Mouse (Mus musculus) cerebellum, adult 2 months (tissue): ENCODE results near the gene Fgfr2. TPM values are rescaled to one million over a fixed set of nuclear protein-coding genes. Genes with fewer than 3 reads are reported as not detected.

Source experiments
- DNase-seq, 2 experiments: peaks; one replicate each; pipeline ENCODE4 v3.0.0; 2021
- H3K27ac ChIP-seq: fragments of 200-500 bp; 2 replicates; pipeline ENCODE4 v1.5.1; 2012; ENCODE audit warnings: low read length, control low read depth, inconsistent platforms; ENCODE audit not compliant: insufficient read depth
- H3K27me3 ChIP-seq: fragments of 200-500 bp; 2 replicates; pipeline ENCODE4 v1.6.1; 2012; ENCODE audit warnings: inconsistent platforms, mild to moderate bottlenecking, low read length, moderate library complexity; ENCODE audit not compliant: control insufficient read depth, insufficient read depth
- H3K4me1 ChIP-seq: fragments of 200-500 bp; 2 replicates; pipeline ENCODE4 v1.6.1; 2011; ENCODE audit warnings: low read length; ENCODE audit not compliant: control insufficient read depth, insufficient read depth
- H3K4me3 ChIP-seq: fragments of 200-500 bp; replicated peaks from 2 replicates; pipeline ENCODE3; 2011; ENCODE audit warnings: mild to moderate bottlenecking, low read depth, low read length, control low read depth; ENCODE audit not compliant: insufficient read depth
- CTCF ChIP-seq: fragments of 200-500 bp; IDR thresholded peaks from 2 replicates; pipeline ENCODE4 v1.5.1; 2011; ENCODE audit warnings: low read depth, mild to moderate bottlenecking, control low read depth, low read length, moderate library complexity, borderline replicate concordance; ENCODE audit not compliant: insufficient read depth
- POLR2A ChIP-seq: fragments of 200-500 bp; IDR thresholded peaks from 2 replicates; pipeline ENCODE4 v1.6.1; 2011; ENCODE audit warnings: low read length, control low read depth, borderline replicate concordance; ENCODE audit not compliant: insufficient read depth
- WGBS: fragments of 180-500 bp; shearing (Covaris S2); methylation state at CpG from one replicate; pipeline ENCODE4 v1.1.7; 2018; 5-methylcytosine and 5-hydroxymethylcytosine counted together
- polyA plus RNA-seq: library from polyadenylated mRNA; depleted of rRNA; stranded (reverse); fragments of >200 nt; gene quantifications from 2 replicates; pipeline ENCODE4 v1.2.3, GENCODE M21; 2012

Gene Fgfr2
- polyA plus RNA-seq, 1 experiment, result 95.3 TPM

GRCm38 (mm10) chr7:132333078-132333477 is 790.1 kb downstream of the Fgfr2 start:
- DNase-seq, result no peak
- WGBS, result 87% methylated on average over 1 of the region's 1 CpGs
- Histone ChIP-seq H3K27me3 (no peaks in the 10 kb centered on the region), H3K4me1 (no peaks in the 10 kb centered on the region), H3K27ac (no peak overlapping the region), H3K4me3 (no peak overlapping the region)
- no peak for TF ChIP-seq POLR2A

DNA sequence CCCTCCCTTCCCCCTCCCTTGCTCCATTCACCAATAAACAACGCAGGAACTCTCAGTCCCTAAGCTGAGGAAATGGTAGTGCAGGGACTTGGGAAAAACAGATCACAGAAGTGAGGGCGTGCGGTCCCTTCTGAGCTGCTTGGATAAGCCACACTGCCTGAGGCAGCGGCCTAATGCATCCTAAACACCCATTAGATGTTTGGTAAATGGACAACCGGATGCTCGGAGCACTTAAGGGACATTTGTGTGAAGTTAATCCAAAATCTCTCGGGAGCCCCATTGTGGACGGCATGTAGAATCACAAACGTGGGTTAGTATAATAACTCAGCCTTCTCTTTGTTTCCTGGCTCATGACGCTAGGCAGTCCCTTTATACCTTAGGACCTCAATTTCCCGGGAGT is 791.0 kb downstream of the Fgfr2 start:
- H3K27ac ChIP-seq, result no peak overlapping the region
- H3K4me1 ChIP-seq, result no peaks in the 10 kb centered on the region
- 79% methylated on average over 11 of the region's 11 CpGs for WGBS
- DNase-seq, result no peak
- TF ChIP-seq POLR2A (no peak), CTCF (no peak)
- no peaks in the 10 kb centered on the region for H3K27me3 ChIP-seq
- H3K4me3 ChIP-seq, result no peak overlapping the region

DNA sequence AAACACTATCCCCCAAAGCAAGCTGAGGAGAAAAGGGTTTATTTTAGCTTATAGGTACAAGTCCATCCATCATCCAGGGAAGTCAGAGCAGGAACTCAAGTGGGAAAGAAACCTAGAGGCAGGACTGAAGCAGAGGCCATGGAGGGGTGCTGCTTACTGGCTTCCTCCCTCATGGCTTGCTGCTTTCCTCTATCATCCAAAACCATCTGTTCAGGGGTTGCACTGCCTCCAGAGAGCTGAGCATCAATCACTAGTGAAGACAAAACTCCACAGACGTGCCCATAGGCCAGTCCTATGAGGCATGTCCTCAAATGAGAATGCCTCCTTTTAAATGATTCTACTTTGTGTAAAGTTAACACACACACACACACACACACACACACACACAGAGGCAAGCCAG is 793.0 kb downstream of the Fgfr2 start:
- TF ChIP-seq CTCF (no peak), POLR2A (no peak)
- H3K27ac ChIP-seq, result no peak overlapping the region
- WGBS, result 80% methylated on average over 1 of the region's 1 CpGs
- H3K27me3 ChIP-seq, result no peaks in the 10 kb centered on the region
- H3K4me1 ChIP-seq, result peaks cover 11% of the 10 kb centered on the region
- DNase-seq, result no peak
- no peak overlapping the region for H3K4me3 ChIP-seq

GRCm38 (mm10) chr7:132328648-132329047 is 794.5 kb downstream of the Fgfr2 start:
- TF ChIP-seq CTCF (no peak), POLR2A (no peak)
- no peak overlapping the region for H3K27ac ChIP-seq
- DNase-seq, result no peak
- no peak overlapping the region for H3K4me3 ChIP-seq
- 100% methylated on average over 1 of the region's 1 CpGs for WGBS
- H3K27me3 ChIP-seq, result no peaks in the 10 kb centered on the region
- H3K4me1 ChIP-seq, result peaks cover 11% of the 10 kb centered on the region

- H3K4me1 ChIP-seq, result peaks cover 11% of the 10 kb centered on the region
- no peak overlapping the region for H3K27ac ChIP-seq
- peak; percentile 83 to 86 for DNase-seq
- H3K4me3 ChIP-seq, result no peak overlapping the region
- TF ChIP-seq POLR2A (no peak), CTCF (no peak)
- no peaks in the 10 kb centered on the region for H3K27me3 ChIP-seq
- 20% methylated on average over 5 of the region's 5 CpGs for WGBS
Measured at GRCm38 (mm10) chr7:132325549-132326331, 797.4 kb downstream of the Fgfr2 start.

DNA sequence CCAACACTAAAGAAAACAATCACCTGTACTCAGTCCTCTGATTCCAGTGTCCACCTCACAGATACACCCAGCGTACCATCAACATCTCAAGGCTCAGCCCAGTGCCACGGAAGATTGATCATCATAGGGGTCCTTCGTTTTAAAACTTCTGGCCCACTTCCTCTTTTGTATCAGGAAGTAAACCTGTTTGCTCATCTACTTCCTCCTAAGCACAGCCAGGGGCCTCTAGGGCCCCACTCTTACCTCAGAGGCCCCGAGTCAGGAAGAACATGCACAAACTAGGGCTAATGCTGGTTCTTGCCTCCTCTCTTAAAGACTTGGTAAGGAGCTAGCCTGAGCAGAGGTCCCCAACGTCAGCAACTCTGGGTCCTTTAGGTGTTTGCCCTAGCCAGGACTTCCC is 799.7 kb downstream of the Fgfr2 start:
- H3K27me3 ChIP-seq, result no peaks in the 10 kb centered on the region
- TF ChIP-seq CTCF (no peak), POLR2A (no peak)
- H3K27ac ChIP-seq, result no peak overlapping the region
- no peak for DNase-seq
- 88% methylated on average over 5 of the region's 5 CpGs for WGBS
- H3K4me3 ChIP-seq, result no peak overlapping the region
- H3K4me1 ChIP-seq, result peaks cover 11% of the 10 kb centered on the region

DNA sequence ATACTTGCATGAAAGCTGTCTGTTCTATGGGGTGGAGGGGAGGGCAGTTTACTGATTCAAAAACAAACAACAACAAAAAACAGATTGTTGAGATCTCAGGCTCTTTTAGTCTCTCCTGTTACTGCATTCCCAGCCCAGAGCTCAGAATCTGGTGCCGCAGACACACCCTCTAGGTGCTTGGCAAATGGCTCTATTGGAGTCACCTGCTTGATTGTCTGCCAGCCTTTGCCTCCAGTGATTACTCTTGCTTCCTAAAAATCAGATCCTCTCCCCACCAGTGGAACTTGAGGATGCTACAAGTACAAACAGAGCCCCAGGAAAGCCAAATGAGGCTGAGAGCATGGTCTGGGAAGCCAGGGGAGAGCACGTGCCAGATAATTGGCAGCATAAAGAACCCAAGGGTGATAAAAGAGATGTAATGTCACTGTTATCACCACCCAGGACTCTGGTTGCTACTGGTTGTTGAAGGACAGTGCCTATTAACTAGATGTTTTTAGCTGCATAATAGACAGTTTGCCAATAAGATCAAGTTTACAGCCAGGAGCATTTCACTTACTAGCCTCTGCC is 801.7 kb downstream of the Fgfr2 start:
- H3K27me3 ChIP-seq, result no peaks in the 10 kb centered on the region
- WGBS, result 38% methylated on average over 2 of the region's 2 CpGs
- no peak overlapping the region for H3K27ac ChIP-seq
- no peak overlapping the region for H3K4me3 ChIP-seq
- H3K4me1 ChIP-seq, result peaks cover 11% of the 10 kb centered on the region
- TF ChIP-seq CTCF, result no peak
- no peak for TF ChIP-seq POLR2A
- DNase-seq, result peak in 1 of 2 experiments; percentile 55

- under 1% methylated on average over 34 of the region's 34 CpGs for WGBS
- TF ChIP-seq POLR2A (no peak), CTCF (peak; percentile 41; the same call in 1 of the 2 replicates)
- peak; percentile 64 to 67 for DNase-seq
Measured at GRCm38 (mm10) chr7:132317036-132317541, 806.1 kb downstream of the Fgfr2 start, which contains the start of gene Chst15. Gene Chst15, minus strand, starts transcription at chr7:132317228.

More at GRCm38 (mm10) chr7:132317036-132317541, 806.1 kb downstream of the Fgfr2 start, which contains the start of gene Chst15:
- Histone ChIP-seq H3K27me3 (no peaks in the 10 kb centered on the region), H3K4me3 (peak within 1 kb of the TSS; percentile 72), H3K4me1 (peaks cover 18% of the 10 kb centered on the region), H3K27ac (peak within 1 kb of the TSS; percentile 55)
